In the genomic region with DNA sequence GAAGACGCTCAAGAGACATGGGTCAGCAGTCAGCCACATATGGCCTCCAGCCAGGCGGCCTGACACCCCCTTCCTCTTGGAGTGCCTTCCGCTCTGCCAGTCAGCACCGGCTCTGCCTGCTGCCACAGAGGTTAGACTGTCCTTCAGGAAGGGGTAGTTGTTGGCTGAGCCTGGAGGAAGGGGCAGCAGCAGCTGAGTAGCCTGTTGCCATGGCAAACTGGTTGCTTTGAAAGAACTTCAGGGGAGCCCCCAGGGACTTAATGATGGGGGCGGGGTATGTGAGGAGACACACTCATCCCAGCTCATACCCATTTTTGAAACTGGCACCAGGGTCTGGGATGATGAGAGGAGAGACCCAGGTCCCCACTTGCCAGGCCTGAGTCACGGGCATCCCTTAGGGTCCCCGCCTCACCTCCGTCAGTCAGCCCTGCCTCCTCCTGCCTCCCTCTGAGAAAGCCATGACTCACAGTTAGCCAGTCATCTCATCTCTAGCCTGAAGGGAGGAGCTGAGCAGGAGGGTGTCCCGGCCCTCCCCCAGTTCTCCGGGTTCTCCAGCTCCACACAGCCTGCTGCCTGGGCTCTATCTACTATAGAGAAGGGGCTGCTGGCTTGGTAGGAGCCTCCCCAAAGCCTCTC, we compare ENCODE assay signal across 7 mouse cellular contexts. TPM values are rescaled to one million over a fixed set of nuclear protein-coding genes. Genes with fewer than 3 reads are reported as not detected.
DNase-seq lines count a peak whose midpoint lies in the region; ATAC-seq lines count a peak whose summit lies in the region.

No protein-coding gene starts in this region.

- 0 out of 2 replicates have a peak, but pooled peaks have one; percentile 39 for ATAC-seq in embryonic facial prominence, embryonic 15.5 days (ENCODE audit: insufficient number of reproducible peaks, low FRiP score, low TSS enrichment, low read depth)
- peak; percentile 61 for ATAC-seq in heart, embryonic 16.5 days (replicated peaks; ENCODE audit: extremely low read depth, insufficient read depth, low FRiP score)

- DNase-seq in B cell, adult 2 months, result peak; percentile 34
- DNase-seq in MN1 (ENCODE audit: low spot score), result peak; percentile 52
- DNase-seq in kidney, postnatal 14 days, result peak; percentile 94
- peak; percentile 54 for DNase-seq in lung, postnatal 14 days
- peak; percentile 68 for DNase-seq in right cerebral cortex, postnatal 25 days

- peak overlapping the region; percentile 55 for H3K27ac ChIP-seq in embryonic facial prominence, embryonic 15.5 days (replicated peaks)
- peak overlapping the region; percentile 69 for H3K27ac ChIP-seq in heart, embryonic 16.5 days (ENCODE audit: low read length)

- WGBS in embryonic facial prominence, embryonic 15.5 days, result 18% methylated on average over 10 of the region's 10 CpGs
- WGBS in heart, embryonic 16.5 days, result 22% methylated on average over 10 of the region's 10 CpGs

- H3K9me3 ChIP-seq in embryonic facial prominence, embryonic 15.5 days (replicated peaks), result no peaks in the 10 kb centered on the region
- H3K9me3 ChIP-seq in heart, embryonic 16.5 days (replicated peaks; ENCODE audit: control insufficient read depth, low read length), result no peaks in the 10 kb centered on the region

- 0 out of 2 replicates have a peak overlapping the region, but pooled peaks have one; percentile 8 for H3K4me3 ChIP-seq in embryonic facial prominence, embryonic 15.5 days (replicated peaks)
- peak overlapping the region; percentile 22 for H3K4me3 ChIP-seq in heart, embryonic 16.5 days (ENCODE audit: low read length)

- no peak overlapping the region for H3K9ac ChIP-seq in embryonic facial prominence, embryonic 15.5 days
- peak overlapping the region; percentile 53 for H3K9ac ChIP-seq in heart, embryonic 16.5 days (ENCODE audit: low read length)

- H3K27me3 ChIP-seq in embryonic facial prominence, embryonic 15.5 days, result no peaks in the 10 kb centered on the region
- H3K27me3 ChIP-seq in heart, embryonic 16.5 days (ENCODE audit: control insufficient read depth, insufficient read depth, low read length), result no peaks in the 10 kb centered on the region

- peak overlapping the region; percentile 27 for H3K4me2 ChIP-seq in embryonic facial prominence, embryonic 15.5 days (replicated peaks)
- H3K4me2 ChIP-seq in heart, embryonic 16.5 days (ENCODE audit: low read depth, low read length), result peak overlapping the region; percentile 50

- H3K4me1 ChIP-seq in embryonic facial prominence, embryonic 15.5 days, result peaks cover 44% of the 10 kb centered on the region
- peaks cover 39% of the 10 kb centered on the region for H3K4me1 ChIP-seq in heart, embryonic 16.5 days (ENCODE audit: control insufficient read depth, insufficient read depth, low read length)

- H3K36me3 ChIP-seq in embryonic facial prominence, embryonic 15.5 days, result no peaks in the 10 kb centered on the region
- H3K36me3 ChIP-seq in heart, embryonic 16.5 days (ENCODE audit: control insufficient read depth, insufficient read depth), result no peaks in the 10 kb centered on the region

RNA-seq across cellular contexts. Expression of a gene that starts 9.4 kb away (rescaled TPM):
- polyA plus RNA-seq in embryonic facial prominence, embryonic 15.5 days (2015; fragmentation: Nextera tagmentation; extraction: Ambion mirVana), result 29.9 and 31.9 TPM in 2 replicates
- 12.0 and 18.0 TPM in 2 replicates for polyA plus RNA-seq in heart, embryonic 16.5 days (2015; fragmentation: Nextera tagmentation; extraction: Ambion mirVana)

RNA-seq across cellular contexts. Expression of a gene that starts 33.5 kb away (rescaled TPM):
- 3.2 and 3.8 TPM in 2 replicates for polyA plus RNA-seq in embryonic facial prominence, embryonic 15.5 days (2015; fragmentation: Nextera tagmentation; extraction: Ambion mirVana)
- 4.9 and 5.2 TPM in 2 replicates for polyA plus RNA-seq in heart, embryonic 16.5 days (2015; fragmentation: Nextera tagmentation; extraction: Ambion mirVana)

Comparison
In these comparisons a context has a peak if more than half of its experiments do, and no peak if none do; other contexts are left out.
1. Peak in every context shown above with its lines: DNase-seq, ATAC-seq, H3K4me3 ChIP-seq and H3K27ac ChIP-seq.
2. DNase-seq: peak in every context shown above with its lines; median percentile 94 in kidney, postnatal 14 days; 68 in right cerebral cortex, postnatal 25 days; 54 in lung, postnatal 14 days; 52 in MN1; 34 in B cell, adult 2 months.